Mouse (Mus musculus) frontal cortex, postnatal 25 days (tissue): ENCODE data around the gene Olfr1445.

Experiments used
- DNase-seq, 2 experiments: peaks; one replicate each; pipeline ENCODE4 v3.0.0; 2022; ENCODE audit warnings: low spot score in 2 of 2

The Olfr1445 gene

DNA sequence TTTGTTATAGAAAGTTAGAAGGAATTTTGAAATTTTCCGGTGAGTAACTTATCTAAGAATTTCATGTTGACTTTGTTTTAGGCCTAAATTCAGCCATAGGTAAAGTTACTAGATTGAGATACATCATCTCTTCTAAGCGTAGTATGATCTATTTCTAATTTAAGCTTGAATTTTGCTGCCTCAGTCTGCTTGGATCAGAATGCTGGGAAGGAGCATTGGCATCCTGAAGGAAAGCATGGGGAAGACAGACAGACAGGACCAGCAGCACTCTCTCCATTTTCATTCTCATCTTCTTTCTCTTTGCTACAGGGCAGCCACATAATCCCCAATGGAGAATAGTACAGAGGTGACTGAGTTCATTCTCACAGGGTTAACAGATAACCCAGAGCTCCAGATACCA lies at the start of gene Olfr1445:
TSS of gene Olfr1445 (plus strand) at position 301 of the 400 bp plus-strand sequence.
- no peak for DNase-seq

DNA sequence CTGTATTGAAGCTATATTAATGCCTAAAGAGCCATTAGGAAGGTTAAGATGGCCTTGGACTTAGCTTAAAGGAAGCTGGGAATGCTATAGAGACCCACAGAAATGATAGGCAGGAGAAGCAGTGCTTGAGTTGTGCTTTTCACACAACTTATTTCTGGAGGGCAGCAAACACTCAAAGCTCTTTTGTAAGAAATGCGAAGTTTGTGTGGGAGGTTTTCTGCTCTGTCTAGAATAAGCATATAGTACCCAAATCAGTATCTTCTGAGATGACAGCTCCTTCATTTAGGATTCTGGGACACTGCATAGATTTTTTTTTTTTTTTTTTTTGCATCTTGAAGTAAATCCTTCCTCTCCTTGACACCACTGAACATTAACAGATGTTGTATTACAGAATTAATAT lies 45.1 kb upstream of the Olfr1445 start:
- no peak for DNase-seq

- no peak for DNase-seq
Measured at GRCm38 (mm10) chr19:12846382-12846781, 37.3 kb upstream of the Olfr1445 start, which contains the start of gene Gm5244. TSS of gene Gm5244 (plus strand) at chr19:12846682.

DNA sequence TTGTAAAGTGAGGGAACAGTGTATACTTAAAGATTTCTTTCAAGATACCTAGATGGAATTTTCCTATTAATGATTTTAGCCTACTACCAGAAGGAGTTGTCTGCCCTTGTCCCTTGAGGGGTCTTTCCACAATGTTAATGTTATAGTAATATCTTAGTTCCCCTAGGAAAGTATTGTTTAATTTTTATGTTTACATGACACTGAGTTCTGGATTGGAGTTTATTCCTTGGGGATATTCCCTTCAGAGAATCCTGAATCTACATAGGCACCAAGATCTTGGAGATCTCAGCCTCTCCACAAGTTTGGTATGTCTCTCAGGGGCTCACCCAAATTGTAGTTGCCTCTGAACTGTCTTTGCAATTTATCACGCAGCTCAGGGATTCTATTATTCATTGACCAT lies 26.7 kb upstream of the Olfr1445 start, which contains the start of gene Olfr1444:
TSS of gene Olfr1444 (plus strand) at position 301 of the 400 bp plus-strand sequence.
- DNase-seq: no peak

- no peak for DNase-seq
Measured at GRCm38 (mm10) chr19:12893424-12893823, 9.8 kb downstream of the Olfr1445 start, which contains the start of gene Olfr1446. TSS of gene Olfr1446 (minus strand) at chr19:12893524.

DNA sequence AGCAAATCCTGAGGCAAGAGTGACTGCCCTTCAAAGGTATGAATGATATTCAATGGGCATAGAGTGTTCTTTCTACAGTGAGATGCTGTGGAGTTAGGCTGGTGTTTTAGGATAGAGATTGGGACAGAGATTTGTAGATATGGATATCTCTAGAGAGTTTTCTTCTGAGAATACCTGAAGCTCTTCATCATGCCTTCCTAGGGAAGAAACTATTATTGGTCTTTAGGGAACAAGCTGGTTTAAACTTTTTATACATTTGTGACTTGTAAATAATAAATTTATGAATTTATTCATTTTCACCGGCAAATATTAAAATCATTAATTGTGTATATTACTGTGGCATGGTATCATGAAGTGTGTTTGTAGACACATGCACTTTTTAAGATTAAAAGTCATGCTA lies 20.0 kb downstream of the Olfr1445 start, which contains the start of gene Olfr1447:
TSS of gene Olfr1447 (minus strand) at position 101 of the 400 bp plus-strand sequence.
- no peak for DNase-seq

GRCm38 (mm10) chr19:12924319-12924718 lies 40.7 kb downstream of the Olfr1445 start, which contains the start of gene Olfr1448:
TSS of gene Olfr1448 (minus strand) at chr19:12924419.
- DNase-seq: no peak

DNA sequence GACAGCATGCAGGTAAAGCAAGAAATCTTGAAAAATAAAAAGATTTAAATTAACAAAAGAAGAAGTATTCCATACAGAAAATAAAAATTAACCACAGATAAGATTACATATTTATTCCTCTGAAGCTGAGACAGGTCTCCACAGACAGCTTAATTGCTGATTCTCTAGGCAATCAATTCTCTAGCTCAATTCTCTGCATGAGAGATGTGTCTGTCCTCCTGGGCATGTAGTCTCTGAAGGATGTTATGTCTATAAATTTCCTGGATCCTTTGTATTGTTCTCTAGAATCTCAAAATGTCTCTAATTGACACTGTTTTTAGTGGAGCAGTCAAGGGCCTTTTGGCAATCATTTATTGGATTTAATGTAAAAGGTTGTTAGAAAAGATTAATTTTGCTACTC lies 46.9 kb downstream of the Olfr1445 start, which contains the start of gene Olfr1449:
TSS of gene Olfr1449 (plus strand) at position 301 of the 400 bp plus-strand sequence.
- no peak for DNase-seq
